Mouse (Mus musculus): Measurements from ENCODE around the gene Hfe. TPM values are rescaled to one million over a fixed set of nuclear protein-coding genes. Genes with fewer than 3 reads are reported as not detected.
"Not testable (repeated sequence)": the region's sequence is repeated elsewhere in the genome, so short reads cannot be mapped to it uniquely, and the experiment has no call there.

Hfe gene
- total RNA-seq, 2 experiments from 2014 or later, result 3.1 to 3.7 TPM

- no peak for DNase-seq (ENCODE audit: low spot score in 2 of 2)
- intact Hi-C loops (cut with DNase I), result no loop called here
Measured at GRCm38 (mm10) chr13:23728472-23729191, 18.0 kb upstream of the Hfe start.

DNA sequence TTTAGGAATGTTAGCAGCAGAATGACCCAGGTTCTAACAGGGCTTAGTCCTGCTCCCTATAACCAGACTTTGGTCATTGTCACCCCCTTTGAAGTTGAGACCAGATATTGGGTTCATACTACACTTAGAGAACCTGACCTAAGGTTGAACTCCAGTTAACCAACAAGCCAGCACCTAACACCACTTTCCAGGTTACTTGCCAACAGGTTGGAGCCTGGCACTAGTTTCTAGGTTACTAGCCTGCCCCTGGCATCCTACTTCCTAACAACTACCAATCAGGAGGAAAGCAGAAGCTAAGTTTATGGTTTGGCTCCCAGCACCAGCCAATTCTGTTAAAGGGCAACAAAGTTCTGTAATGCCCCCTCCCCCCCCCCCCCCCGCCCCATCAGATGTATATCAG lies 14.6 kb upstream of the Hfe start:
- intact Hi-C loops (cut with DNase I), result no loop called here
- DNase-seq (ENCODE audit: low spot score in 2 of 2), result no peak

DNA sequence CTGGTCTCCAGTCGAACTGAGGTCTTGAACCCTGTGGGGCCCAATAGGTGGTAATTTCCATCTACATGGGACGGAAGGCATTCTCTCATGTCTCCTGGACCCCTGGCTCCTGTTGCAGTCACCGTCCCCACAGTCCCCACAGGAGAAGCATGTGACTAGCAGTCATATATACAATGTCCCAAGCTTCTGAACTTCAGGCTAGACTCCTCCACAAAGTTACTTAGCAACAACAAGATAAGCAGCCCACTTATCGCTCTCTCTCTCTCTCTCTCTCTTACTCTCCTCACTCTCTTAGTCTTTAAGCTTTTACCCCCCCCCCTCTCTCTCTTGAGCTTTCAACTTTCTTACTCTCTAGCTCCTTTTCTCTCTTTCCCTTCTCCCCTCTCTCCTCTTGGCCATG lies 13.6 kb upstream of the Hfe start:
- no peak for DNase-seq (ENCODE audit: low spot score in 2 of 2)
- intact Hi-C loops (cut with DNase I), result no loop called here

- intact Hi-C loops (cut with DNase I), result not testable (repeated sequence)
Measured at GRCm38 (mm10) chr13:23717593-23718245, 7.1 kb upstream of the Hfe start.

GRCm38 (mm10) chr13:23717176-23717575 lies 6.5 kb upstream of the Hfe start:
- intact Hi-C loops (cut with DNase I), result no loop called here
- DNase-seq (ENCODE audit: low spot score in 2 of 2), result no peak

More at GRCm38 (mm10) chr13:23717593-23718245, 7.1 kb upstream of the Hfe start:
- not testable (repeated sequence) for DNase-seq (ENCODE audit: low spot score in 2 of 2)

DNA sequence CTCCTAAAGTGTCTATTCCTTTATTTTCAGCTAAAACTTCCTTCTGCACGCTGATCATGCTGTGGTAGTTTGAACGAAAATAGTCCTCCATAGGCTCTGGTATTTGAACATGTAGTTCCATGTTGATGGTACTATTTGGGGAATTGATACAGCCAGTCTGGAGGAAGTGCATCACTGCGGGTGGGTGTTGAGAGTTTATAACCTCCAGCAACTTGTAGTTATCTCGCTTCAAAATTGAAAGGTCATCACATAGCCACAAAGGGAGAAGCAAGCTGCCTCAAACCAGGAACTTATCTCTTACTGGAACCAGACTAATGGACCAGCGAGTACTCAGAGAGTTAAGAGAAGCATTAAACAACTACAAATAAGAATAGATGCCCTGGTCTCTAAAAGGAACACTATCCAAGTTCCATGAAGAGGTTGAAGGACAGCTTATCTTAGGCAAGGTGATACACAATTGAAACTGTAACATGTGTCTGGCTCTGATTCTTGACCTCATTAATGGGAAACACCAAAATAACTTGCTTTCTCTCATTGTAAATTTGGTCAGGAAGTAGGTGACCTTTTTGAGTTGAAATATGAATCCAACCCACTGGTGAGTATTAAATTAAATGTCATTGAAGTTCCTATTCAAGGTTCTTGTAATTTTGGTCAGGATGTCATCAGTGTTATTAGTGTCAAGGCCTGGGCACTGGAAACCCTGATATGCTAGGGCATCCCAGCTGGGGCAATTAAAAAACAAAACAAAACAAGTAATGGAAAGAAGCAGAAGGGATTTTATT lies 5.8 kb upstream of the Hfe start:
- no peak for DNase-seq (ENCODE audit: low spot score in 2 of 2)
- intact Hi-C loops (cut with DNase I), result no loop called here

DNA sequence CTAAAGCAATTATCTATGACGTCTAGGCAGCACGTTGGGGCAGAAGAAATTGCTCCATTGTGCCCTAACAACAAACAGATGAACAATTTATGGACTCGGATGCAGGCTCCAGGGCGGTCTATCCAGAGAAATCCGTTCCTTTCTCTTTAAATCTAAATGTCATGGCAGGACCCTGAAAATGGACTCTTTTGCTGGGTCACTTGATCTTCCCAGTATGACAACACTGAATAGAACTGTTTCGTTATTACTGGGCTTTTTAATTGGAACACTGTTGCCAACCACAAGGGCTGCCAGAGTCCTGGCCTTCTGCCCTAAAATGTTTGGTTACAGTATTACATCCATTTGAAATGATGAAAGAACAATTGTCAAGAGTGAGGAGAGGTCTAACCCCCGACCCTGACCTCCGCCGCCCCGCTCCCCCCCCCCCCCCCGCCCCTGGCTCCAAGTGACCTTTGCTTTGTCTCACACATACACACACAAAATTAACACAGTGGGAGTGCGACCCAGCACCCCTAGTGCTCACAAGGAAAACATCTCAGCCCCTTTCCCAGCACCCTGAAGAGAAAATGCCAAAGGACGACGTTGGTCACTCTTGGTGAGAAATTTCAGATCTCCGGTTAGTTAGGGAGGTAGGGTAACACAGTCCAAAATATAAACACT lies 810 bp downstream of the Hfe start:
- intact Hi-C loops (cut with DNase I), result no loop called here
- no peak for DNase-seq (ENCODE audit: low spot score in 2 of 2)

DNA sequence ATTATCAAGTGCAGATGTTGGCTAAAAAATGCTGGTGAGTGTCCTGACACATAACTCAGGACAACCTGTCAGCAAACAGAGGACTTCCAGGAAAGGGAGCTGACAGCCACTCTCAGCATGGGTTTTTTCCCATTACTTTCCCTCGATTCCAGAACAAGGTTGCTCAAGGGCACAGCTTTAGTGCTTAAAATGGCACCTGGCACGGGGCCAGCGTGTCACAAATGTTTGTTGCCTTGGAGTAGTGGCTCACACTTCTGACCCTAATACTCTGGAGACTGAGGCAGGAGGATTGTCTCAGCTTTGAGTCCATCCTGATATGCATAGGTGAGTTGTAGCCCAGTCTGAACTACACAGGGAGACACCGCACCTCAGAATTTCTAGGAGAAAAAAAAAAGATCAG lies 2.0 kb downstream of the Hfe start:
- intact Hi-C loops (cut with DNase I), result no loop called here
- no peak for DNase-seq (ENCODE audit: low spot score in 2 of 2)

- intact Hi-C loops (cut with DNase I), result no loop called here
- no peak for DNase-seq (ENCODE audit: low spot score in 2 of 2)
Measured at GRCm38 (mm10) chr13:23708041-23708440, 2.6 kb downstream of the Hfe start.

- DNase-seq (ENCODE audit: low spot score in 2 of 2), result no peak
- intact Hi-C loops (cut with DNase I), result no loop called here
Measured at GRCm38 (mm10) chr13:23706771-23707170, 3.9 kb downstream of the Hfe start.

GRCm38 (mm10) chr13:23705751-23706356 lies 4.8 kb downstream of the Hfe start:
- intact Hi-C loops (cut with DNase I), result no loop called here
- DNase-seq (ENCODE audit: low spot score in 2 of 2), result no peak

DNA sequence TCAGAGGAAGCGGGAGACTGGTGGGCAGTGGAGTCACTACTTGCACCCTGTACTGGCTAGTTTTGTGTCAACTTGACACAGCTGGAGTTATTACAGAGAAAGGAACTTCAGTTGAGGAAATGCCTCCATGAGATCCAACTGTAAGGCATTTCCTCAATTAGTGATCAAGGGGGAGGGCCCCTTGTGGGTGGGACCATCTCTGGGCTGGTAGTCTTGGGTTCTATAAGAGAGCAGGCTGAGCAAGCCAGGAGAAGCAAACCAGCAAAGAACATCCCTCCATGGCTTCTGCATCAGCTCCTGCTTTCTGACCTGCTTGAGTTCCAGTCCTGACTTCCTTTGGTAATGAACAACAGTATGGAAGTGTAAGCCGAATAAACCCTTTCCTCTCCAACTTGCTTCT lies 7.9 kb downstream of the Hfe start:
- intact Hi-C loops (cut with DNase I), result not testable (repeated sequence)

GRCm38 (mm10) chr13:23702220-23702619 lies 8.4 kb downstream of the Hfe start:
- intact Hi-C loops (cut with DNase I), result no loop called here

More for the DNA sequence above, 7.9 kb downstream of the Hfe start:
- not testable (repeated sequence) for DNase-seq (ENCODE audit: low spot score in 2 of 2)

DNA sequence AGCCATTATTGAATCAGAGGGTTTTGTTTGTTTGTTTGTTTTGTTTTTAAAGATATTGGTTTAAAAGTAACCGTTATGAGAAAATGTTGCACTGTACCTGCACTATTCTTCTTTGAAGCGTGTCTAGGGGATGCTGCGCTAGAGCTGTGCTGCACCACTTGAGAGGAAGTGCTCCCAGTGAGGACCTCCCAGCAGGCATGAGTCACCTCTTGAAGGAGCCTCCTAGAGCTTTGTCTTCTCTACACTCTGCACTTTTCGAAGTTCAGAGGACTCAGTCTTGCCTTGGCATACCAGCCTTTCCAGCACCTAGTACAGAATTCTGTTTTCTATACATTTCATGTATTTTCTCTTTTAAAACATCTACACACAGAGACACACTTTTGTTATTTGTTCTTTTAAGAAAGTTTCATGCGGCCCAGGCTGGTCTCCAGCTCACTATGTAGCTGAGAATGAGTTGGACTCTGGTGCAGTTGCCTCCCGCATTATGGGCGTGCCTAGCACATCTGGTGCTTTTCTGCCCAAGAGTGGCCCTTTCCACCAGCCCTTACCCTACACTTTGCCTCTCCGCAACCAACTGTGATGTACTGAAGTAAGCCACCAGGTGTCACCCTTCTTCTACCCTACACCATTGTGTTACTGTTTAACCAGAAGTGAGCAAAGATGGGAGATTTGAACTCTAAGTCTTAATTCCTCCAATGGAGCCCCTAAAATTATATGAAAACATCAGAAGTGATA lies 9.7 kb downstream of the Hfe start:
- intact Hi-C loops (cut with DNase I), result loop anchor here (1.0 kb wide), 1 partner anchor 31 kb away; no protein-coding TSS in a partner anchor
- peak; percentile 81 to 88 for DNase-seq (ENCODE audit: low spot score in 2 of 2)

More at GRCm38 (mm10) chr13:23702220-23702619, 8.4 kb downstream of the Hfe start:
- DNase-seq (ENCODE audit: low spot score in 2 of 2), result no peak

DNA sequence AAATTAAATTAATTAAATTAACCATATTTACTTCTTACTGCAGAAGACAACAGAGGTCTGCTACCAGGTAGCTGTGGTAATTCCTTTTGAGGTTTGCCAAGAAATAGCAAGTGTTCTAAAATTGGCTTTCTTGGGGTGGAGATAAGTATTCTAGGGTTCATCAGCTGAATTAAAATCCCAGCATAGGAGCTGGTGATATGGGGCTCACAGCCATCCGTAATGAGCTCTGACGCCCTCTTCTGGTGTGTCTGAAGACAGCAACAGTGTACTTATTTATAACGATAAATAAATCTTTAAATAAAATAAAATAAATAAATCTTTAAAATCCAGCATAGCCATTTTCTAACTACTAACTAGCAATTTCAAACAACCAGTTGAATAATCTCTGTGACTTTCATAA lies 10.9 kb downstream of the Hfe start:
- no peak for DNase-seq (ENCODE audit: low spot score in 2 of 2)
- intact Hi-C loops (cut with DNase I), result loop anchor here (5.0 kb wide), 1 partner anchor 1657 kb away; the partner anchor contains the start of genes Hist1h2ag, Hist1h2bj and Hist1h4i

GRCm38 (mm10) chr13:23698996-23699395 lies 11.7 kb downstream of the Hfe start:
- no peak for DNase-seq (ENCODE audit: low spot score in 2 of 2)
- intact Hi-C loops (cut with DNase I), result loop anchor here (1.0 to 5.0 kb wide), 4 partner anchors 15 to 1657 kb away; partner anchors contain the start of genes Hist1h1c, Hist1h2ag, Hist1h2bc and Hist1h2be

- peak; percentile 99 to 100 for DNase-seq (ENCODE audit: low spot score in 2 of 2)
- intact Hi-C loops (cut with DNase I), result loop anchor here (1.0 to 5.0 kb wide), 4 partner anchors 14 to 1656 kb away; partner anchors contain the start of genes Hist1h1c, Hist1h2ag, Hist1h2bc and Hist1h2be
Measured at GRCm38 (mm10) chr13:23698300-23698693, 12.4 kb downstream of the Hfe start, which contains the start of gene Hist1h4c. Gene Hist1h4c, minus strand, starts transcription at chr13:23698454.
